Mouse (Mus musculus) T-cell, adult 2 months (primary cell): Measurements from ENCODE around the gene Gsk3a.

Experiments
- DNase-seq: peaks from one replicate; pipeline ENCODE4 v3.0.0; 2022; ENCODE audit warnings: low spot score

The Gsk3a gene

GRCm38 (mm10) chr7:25187662-25188650 is 49.7 kb downstream of the Gsk3a start:
- peak; percentile 71 for DNase-seq

- no peak for DNase-seq
Observed at GRCm38 (mm10) chr7:25184091-25184490, 53.6 kb downstream of the Gsk3a start.

GRCm38 (mm10) chr7:25181814-25182213 is 55.8 kb downstream of the Gsk3a start:
- DNase-seq: peak; percentile 21

- DNase-seq: peak; percentile 43
Observed at GRCm38 (mm10) chr7:25181331-25181790, 56.3 kb downstream of the Gsk3a start.

- no peak for DNase-seq
Observed at GRCm38 (mm10) chr7:25180512-25180911, 57.1 kb downstream of the Gsk3a start.

GRCm38 (mm10) chr7:25179606-25180161 is 58.0 kb downstream of the Gsk3a start, which contains the start of gene Pou2f2:
Gene Pou2f2, minus strand, starts transcription at chr7:25179726.
- DNase-seq: peak; percentile 70

GRCm38 (mm10) chr7:25178787-25179605 is 58.7 kb downstream of the Gsk3a start:
- no peak for DNase-seq

GRCm38 (mm10) chr7:25178317-25178716 is 59.3 kb downstream of the Gsk3a start:
- no peak for DNase-seq
